Mouse (Mus musculus): Measurements from ENCODE around the gene Gm9945.

Gene Gm9945

GRCm38 (mm10) chr11:53496946-53497345 lies 17.0 kb downstream of the Gm9945 start:
- DNase-seq: no peak

- DNase-seq: no peak
Measured at GRCm38 (mm10) chr11:53500569-53500968, 20.6 kb downstream of the Gm9945 start.

- no peak for DNase-seq
Measured at GRCm38 (mm10) chr11:53502039-53502765, 22.2 kb downstream of the Gm9945 start.

GRCm38 (mm10) chr11:53503738-53504137 lies 23.8 kb downstream of the Gm9945 start:
- no peak for DNase-seq

- DNase-seq: no peak
Measured at GRCm38 (mm10) chr11:53504376-53504775, 24.4 kb downstream of the Gm9945 start.

- no peak for DNase-seq
Measured at GRCm38 (mm10) chr11:53505026-53505663, 25.2 kb downstream of the Gm9945 start.

- no peak for DNase-seq
Measured at GRCm38 (mm10) chr11:53507098-53507805, 27.3 kb downstream of the Gm9945 start.

- no peak for DNase-seq
Measured at GRCm38 (mm10) chr11:53508152-53508551, 28.2 kb downstream of the Gm9945 start.

GRCm38 (mm10) chr11:53508591-53508990 lies 28.6 kb downstream of the Gm9945 start:
- DNase-seq: no peak

GRCm38 (mm10) chr11:53510351-53510750 lies 30.4 kb downstream of the Gm9945 start:
- DNase-seq: no peak

GRCm38 (mm10) chr11:53516775-53517627 lies 37.0 kb downstream of the Gm9945 start:
- peak in 1 of 2 experiments; percentile 24 for DNase-seq

GRCm38 (mm10) chr11:53518759-53519158 lies 38.8 kb downstream of the Gm9945 start:
- DNase-seq: no peak

- no peak for DNase-seq
Measured at GRCm38 (mm10) chr11:53519207-53520121, 39.5 kb downstream of the Gm9945 start, which contains the start of gene Sept8. TSS of gene Sept8 (plus strand) at chr11:53519257.

GRCm38 (mm10) chr11:53520122-53520978 lies 40.4 kb downstream of the Gm9945 start:
- no peak for DNase-seq

- no peak for DNase-seq
Measured at GRCm38 (mm10) chr11:53521120-53521820, 41.3 kb downstream of the Gm9945 start.

- no peak for DNase-seq
Measured at GRCm38 (mm10) chr11:53521821-53522131, 41.8 kb downstream of the Gm9945 start.

GRCm38 (mm10) chr11:53522362-53522761 lies 42.4 kb downstream of the Gm9945 start:
- no peak for DNase-seq

GRCm38 (mm10) chr11:53522930-53523329 lies 43.0 kb downstream of the Gm9945 start:
- no peak for DNase-seq

- DNase-seq: no peak
Measured at GRCm38 (mm10) chr11:53523545-53524405, 43.8 kb downstream of the Gm9945 start.

Data from thymus, adult 18-20 months (tissue).